Mouse (Mus musculus): ENCODE results near the gene Foxq1. TPM values are rescaled to one million over a fixed set of nuclear protein-coding genes. Genes with fewer than 3 reads are reported as not detected.

The Foxq1 gene
- polyA plus RNA-seq (2017; shearing (Covaris generic)), result 0.42 TPM

DNA sequence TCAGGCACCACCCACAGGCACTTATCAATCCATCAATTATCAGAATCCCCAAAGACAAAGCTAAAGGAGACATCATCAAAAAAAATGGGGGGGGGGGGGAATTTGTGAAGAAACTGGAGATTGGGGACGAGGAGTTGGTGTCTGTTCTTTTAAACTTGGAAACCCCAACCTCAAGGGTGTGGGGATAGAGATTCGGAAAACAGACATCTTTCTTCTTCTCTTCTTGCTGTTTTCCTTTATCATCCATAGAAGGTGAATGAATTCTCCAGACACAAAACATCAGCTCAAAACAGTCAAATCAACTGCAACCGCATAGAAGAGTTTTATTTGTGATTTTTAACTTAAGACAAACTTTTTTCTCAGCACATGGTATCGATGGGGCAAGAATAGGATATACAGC, at the start of gene Foxq1:
Gene Foxq1 (plus strand): TSS at position 301 of the 400 bp plus-strand sequence.

DNA sequence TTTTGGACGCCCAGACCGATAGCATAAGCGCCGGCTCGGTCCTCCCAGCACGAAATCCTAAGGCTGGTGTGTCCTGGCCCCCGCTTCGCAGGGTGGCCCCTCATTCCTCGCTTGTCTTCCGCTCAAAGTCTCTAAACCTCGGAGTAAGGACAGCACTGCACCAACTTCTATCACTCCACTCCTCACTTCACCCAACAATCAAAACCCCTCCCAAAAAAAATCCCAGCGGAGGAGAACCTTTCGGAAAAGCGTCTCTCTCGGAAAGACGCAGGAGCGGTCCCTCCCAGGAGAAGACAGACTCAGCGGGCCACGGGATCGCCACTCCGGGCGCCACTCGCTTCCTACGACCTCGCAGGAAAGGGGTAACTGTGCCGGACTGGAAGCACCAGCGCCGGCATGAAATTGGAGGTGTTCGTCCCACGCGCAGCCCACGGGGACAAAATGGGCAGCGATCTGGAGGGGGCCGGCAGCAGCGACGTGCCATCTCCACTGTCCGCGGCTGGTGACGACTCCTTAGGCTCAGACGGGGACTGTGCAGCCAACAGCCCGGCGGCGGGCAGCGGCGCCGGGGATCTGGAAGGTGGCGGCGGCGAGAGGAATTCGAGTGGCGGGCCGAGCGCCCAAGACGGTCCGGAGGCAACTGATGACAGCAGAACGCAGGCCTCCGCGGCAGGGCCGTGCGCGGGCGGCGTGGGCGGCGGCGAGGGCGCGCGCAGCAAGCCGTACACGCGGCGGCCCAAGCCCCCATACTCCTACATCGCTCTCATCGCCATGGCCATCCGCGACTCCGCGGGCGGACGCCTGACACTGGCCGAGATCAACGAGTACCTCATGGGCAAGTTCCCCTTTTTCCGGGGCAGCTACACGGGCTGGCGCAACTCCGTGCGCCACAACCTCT, 2.8 kb downstream of the Foxq1 start, which contains the start of gene A530084C06Rik:
Gene A530084C06Rik (minus strand): TSS at position 813 of the 898 bp plus-strand sequence.

Other genes with a start within 250 kb of the Foxq1 start
- not detected for gene A530084C06Rik, start 3.2 kb downstream of the Foxq1 start, polyA plus RNA-seq (2017; shearing (Covaris generic))
- gene Foxf2, start 69.7 kb downstream of the Foxq1 start, polyA plus RNA-seq (2017; shearing (Covaris generic)), result not detected